Mouse (Mus musculus): ENCODE measurements around the gene Ldb2.

GRCm38 (mm10) chr5:44529466-44529865 is 270.0 kb downstream of the Ldb2 start:
- no peak for TF ChIP-seq CTCF (IDR thresholded peaks at IDR 0.05; ENCODE audit: control insufficient read depth, insufficient read depth, insufficient read length)
- TF ChIP-seq MYOG (IDR thresholded peaks at IDR 0.05; ENCODE audit: control insufficient read depth, extremely low read depth, insufficient read length): no peak
- no peak for TF ChIP-seq MYOD1 (IDR thresholded peaks at IDR 0.05; ENCODE audit: control insufficient read depth, insufficient read length, low read depth)
- TF ChIP-seq CEBPB (IDR thresholded peaks at IDR 0.05; ENCODE audit: low read depth): no peak
